Mouse (Mus musculus) hindbrain, embryonic 16.5 days (tissue): ENCODE measurements around the gene Hmga2. TPM values are rescaled to one million over a fixed set of nuclear protein-coding genes. Genes with fewer than 3 reads are reported as not detected.
"Not testable (repeated sequence)": the region's sequence is repeated elsewhere in the genome, so short reads cannot be mapped to it uniquely, and the experiment has no call there.

ENCODE experiments used
- ATAC-seq: fragments of 200-750 bp; cut with Nextera tagmentation; 2 replicates; pipeline ENCODE4 v1.8.0; 2017; ENCODE audit warnings: moderate TSS enrichment, moderate library complexity
- H3K27ac ChIP-seq: fragments of 300-500 bp; sonication (generic); 2 replicates; pipeline ENCODE4 v1.5.1; 2014; ENCODE audit warnings: low read depth, mild to moderate bottlenecking, control low read depth, low read length, moderate library complexity
- H3K27me3 ChIP-seq: fragments of 300-500 bp; sonication (generic); replicated peaks from 2 replicates; pipeline ENCODE4 v1.6.1; 2014; ENCODE audit warnings: low read length; ENCODE audit not compliant: control insufficient read depth, insufficient read depth
- H3K36me3 ChIP-seq: fragments of 300-500 bp; sonication (generic); 2 replicates; pipeline ENCODE4 v1.6.1; 2014; ENCODE audit warnings: mild to moderate bottlenecking, low read length, moderate library complexity, mixed read lengths; ENCODE audit not compliant: control insufficient read depth, insufficient read depth
- H3K4me1 ChIP-seq: fragments of 300-500 bp; sonication (generic); 2 replicates; pipeline ENCODE4 v1.6.1; 2014; ENCODE audit warnings: low read depth, low read length; ENCODE audit not compliant: control insufficient read depth, insufficient read depth
- H3K4me2 ChIP-seq: fragments of 300-500 bp; sonication (generic); 2 replicates; pipeline ENCODE4 v1.6.1; 2014; ENCODE audit warnings: mild to moderate bottlenecking, low read length, control low read depth, moderate library complexity
- H3K4me3 ChIP-seq: fragments of 300-500 bp; sonication (generic); 2 replicates; pipeline ENCODE4 v1.5.1; 2014; ENCODE audit warnings: mild to moderate bottlenecking, low read length, control low read depth, moderate library complexity
- H3K9ac ChIP-seq: fragments of 300-500 bp; sonication (generic); 2 replicates; pipeline ENCODE4 v1.6.1; 2014; ENCODE audit warnings: low read depth, mild to moderate bottlenecking, control low read depth, low read length, moderate library complexity
- H3K9me3 ChIP-seq: fragments of 300-500 bp; sonication (generic); 2 replicates; pipeline ENCODE4 v1.6.1; 2014; ENCODE audit warnings: mild to moderate bottlenecking, low read length, moderate library complexity; ENCODE audit not compliant: control insufficient read depth
- WGBS: fragments of 180-500 bp; shearing (Covaris S2); extraction: QIAGEN DNeasy Blood & Tissue Kit; methylation state at CpG from one replicate; pipeline ENCODE4 v1.1.7; 2014; 5-methylcytosine and 5-hydroxymethylcytosine counted together
- microRNA counts: library from miRNA; unstranded; fragments of <30 nt; microRNA quantifications from one replicate; lab custom pipeline; 2016
- microRNA-seq: library from miRNA; unstranded; fragments of <30 nt; microRNA quantifications from one replicate; pipeline ENCODE4, GENCODE M21; 2017
- polyA plus RNA-seq: library from polyadenylated mRNA; unstranded; fragments of >200 nt; fragmentation: Nextera tagmentation; extraction: Ambion mirVana; gene quantifications from 2 replicates; pipeline ENCODE4 v1.2.1, GENCODE M21; 2015

Hmga2 gene
- polyA plus RNA-seq, 1 experiment from 2014 or later: 1.6 TPM

DNA sequence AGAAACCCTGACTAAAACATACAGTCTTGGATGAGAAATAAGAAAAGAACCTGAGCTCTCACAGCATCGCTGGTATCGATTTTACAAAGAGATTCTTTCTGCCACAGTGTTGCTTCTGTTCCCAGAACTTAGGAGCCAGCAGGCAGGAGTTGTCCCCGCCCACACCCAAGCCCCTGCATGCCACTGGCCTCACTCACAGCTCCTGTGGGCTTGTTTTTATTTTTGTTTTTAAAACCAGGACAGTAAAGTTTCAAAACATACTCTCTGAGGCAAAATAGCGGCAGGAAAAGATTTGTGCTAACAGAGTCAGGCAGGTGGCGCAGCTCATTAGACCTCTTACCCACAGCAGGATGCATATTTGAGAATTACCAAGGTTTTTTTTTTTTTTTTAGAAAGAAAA is 137.4 kb downstream of the Hmga2 start:
- Histone ChIP-seq H3K4me3 (no peak overlapping the region), H3K9ac (no peak overlapping the region), H3K4me1 (no peaks in the 10 kb centered on the region), H3K27ac (no peak overlapping the region), H3K27me3 (no peaks in the 10 kb centered on the region), H3K9me3 (no peaks in the 10 kb centered on the region), H3K36me3 (no peaks in the 10 kb centered on the region), H3K4me2 (no peak overlapping the region)
- ATAC-seq: no peak
- WGBS: 57% methylated on average over 5 of the region's 5 CpGs

DNA sequence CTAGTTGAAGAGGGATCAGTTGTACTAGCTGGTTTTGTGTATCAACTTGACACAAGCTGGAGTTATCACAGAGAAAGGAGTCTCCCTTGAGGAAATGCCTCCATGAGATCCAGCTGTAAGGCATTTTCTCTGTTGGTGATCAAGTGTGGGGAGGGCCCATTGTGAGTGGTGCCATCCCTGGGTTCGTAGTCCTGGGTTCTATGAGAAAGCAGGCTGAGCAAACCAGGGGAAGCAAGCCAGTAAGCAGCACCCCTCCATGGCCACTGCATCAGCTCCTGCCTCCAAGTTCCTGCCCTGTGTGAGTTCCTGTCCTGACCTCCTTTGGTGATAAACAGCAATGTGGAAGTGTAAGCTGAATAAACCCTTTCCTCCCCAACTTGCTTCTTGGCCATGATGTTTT is 137.8 kb downstream of the Hmga2 start:
- H3K4me2 ChIP-seq, H3K9me3 ChIP-seq, H3K4me1 ChIP-seq, H3K27ac ChIP-seq, H3K4me3 ChIP-seq, H3K27me3 ChIP-seq, ATAC-seq, H3K9ac ChIP-seq, H3K36me3 ChIP-seq: not testable (repeated sequence)
- 75% methylated on average over 1 of the region's 1 CpGs for WGBS

DNA sequence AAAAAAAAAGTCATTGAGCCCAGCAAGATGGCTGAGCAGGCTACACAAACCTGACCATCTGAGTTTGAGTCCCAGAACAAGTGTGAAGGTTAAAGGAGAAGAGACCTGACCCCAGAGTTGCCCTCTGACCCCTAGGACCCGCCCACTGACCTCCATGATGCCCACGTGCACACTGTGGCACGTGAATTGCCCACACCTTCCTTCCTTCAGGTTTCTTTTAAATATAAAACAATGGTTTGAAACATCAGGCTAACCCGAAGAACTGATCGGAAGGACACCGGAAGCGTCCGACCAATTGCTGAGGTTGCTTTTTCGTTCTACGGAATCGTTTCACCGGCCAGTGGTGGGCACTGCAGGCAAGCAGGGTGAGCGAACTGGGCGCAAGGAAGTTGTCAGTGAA is 148.3 kb downstream of the Hmga2 start:
- no peak for ATAC-seq
- 95% methylated on average over 14 of the region's 14 CpGs for WGBS
- no peak overlapping the region for H3K4me3 ChIP-seq
- no peak overlapping the region for H3K27ac ChIP-seq
- H3K9ac ChIP-seq: no peak overlapping the region
- no peaks in the 10 kb centered on the region for H3K9me3 ChIP-seq
- no peak overlapping the region for H3K4me2 ChIP-seq
- H3K27me3 ChIP-seq: no peaks in the 10 kb centered on the region
- H3K4me1 ChIP-seq: no peaks in the 10 kb centered on the region
- H3K36me3 ChIP-seq: no peaks in the 10 kb centered on the region

GRCm38 (mm10) chr10:120323584-120324203 is 152.6 kb downstream of the Hmga2 start:
- peaks cover 2% of the 10 kb centered on the region; the same call in 1 of the 2 replicates for H3K9me3 ChIP-seq
- H3K9ac ChIP-seq: no peak overlapping the region
- no peak for ATAC-seq
- H3K27ac ChIP-seq: no peak overlapping the region
- no peak overlapping the region for H3K4me3 ChIP-seq
- H3K4me1 ChIP-seq: no peaks in the 10 kb centered on the region
- H3K36me3 ChIP-seq: no peaks in the 10 kb centered on the region
- H3K27me3 ChIP-seq: no peaks in the 10 kb centered on the region
- no peak overlapping the region for H3K4me2 ChIP-seq
- 93% methylated on average over 11 of the region's 11 CpGs for WGBS

GRCm38 (mm10) chr10:120322815-120323214 is 153.5 kb downstream of the Hmga2 start:
- no peak overlapping the region for H3K9ac ChIP-seq
- WGBS: 96% methylated on average over 8 of the region's 8 CpGs
- H3K36me3 ChIP-seq: no peaks in the 10 kb centered on the region
- ATAC-seq: no peak
- H3K27me3 ChIP-seq: no peaks in the 10 kb centered on the region
- H3K4me3 ChIP-seq: no peak overlapping the region
- no peaks in the 10 kb centered on the region for H3K4me1 ChIP-seq
- H3K27ac ChIP-seq: no peak overlapping the region
- H3K9me3 ChIP-seq: peaks cover 2% of the 10 kb centered on the region; the same call in 1 of the 2 replicates
- H3K4me2 ChIP-seq: no peak overlapping the region

- H3K27ac ChIP-seq: no peak overlapping the region
- H3K9me3 ChIP-seq: peaks cover 2% of the 10 kb centered on the region; the same call in 1 of the 2 replicates
- no peaks in the 10 kb centered on the region for H3K36me3 ChIP-seq
- no peak overlapping the region for H3K4me3 ChIP-seq
- H3K9ac ChIP-seq: no peak overlapping the region
- 90% methylated on average over 12 of the region's 12 CpGs for WGBS
- H3K27me3 ChIP-seq: no peaks in the 10 kb centered on the region
- no peak overlapping the region for H3K4me2 ChIP-seq
- no peaks in the 10 kb centered on the region for H3K4me1 ChIP-seq
- no peak for ATAC-seq
Observed at GRCm38 (mm10) chr10:120319614-120320013, 156.7 kb downstream of the Hmga2 start.

MicroRNAs within 50 kb of the gene (microRNA counts, 519-probe panel; counts per million panel counts)
- not detected for microRNA mmu-miR-763 (lab: Ali Mortazavi, UCI)

Small RNAs within 50 kb of the gene (microRNA-seq; reads per million reads assigned to microRNA genes)
- gene Mir763: not detected

Other genes starting within 250 kb of the Hmga2 start
- gene Llph, start 249.4 kb downstream of the Hmga2 start, polyA plus RNA-seq: 29.3 and 36.5 TPM in 2 replicates